Mouse (Mus musculus) heart, embryonic 14.5 days (tissue): ENCODE results near the gene Aatk. TPM values are rescaled to one million over a fixed set of nuclear protein-coding genes. Genes with fewer than 3 reads are reported as not detected.

ENCODE experiments used
- ATAC-seq: fragments of 200-750 bp; cut with Nextera tagmentation; 2 replicates; pipeline ENCODE4 v1.8.0; 2017; ENCODE audit warnings: low read depth, moderate TSS enrichment; ENCODE audit not compliant: insufficient number of reproducible peaks, insufficient read depth, low FRiP score
- H3K27ac ChIP-seq, 2 experiments: fragments of 200-500 bp in 1 of 2; fragments of 300-500 bp in 1 of 2; sonication (generic) in 1 of 2; replicated peaks in 1 of 2; 2 replicates each; pipeline ENCODE4 v1.5.1; 2012 to 2014; ENCODE audit warnings: low read depth in 2 of 2, low read length in 2 of 2, control low read depth in 1 of 2, mild to moderate bottlenecking in 1 of 2, mixed read lengths in 1 of 2; ENCODE audit not compliant: control insufficient read depth in 1 of 2, insufficient read depth in 1 of 2
- H3K27me3 ChIP-seq: fragments of 300-500 bp; sonication (generic); 2 replicates; pipeline ENCODE4 v1.6.1; 2014; ENCODE audit warnings: mild to moderate bottlenecking, low read length, control low read depth; ENCODE audit not compliant: control insufficient read depth, insufficient read depth
- H3K36me3 ChIP-seq: fragments of 300-500 bp; sonication (generic); 2 replicates; pipeline ENCODE4 v1.6.1; 2014; ENCODE audit warnings: mild to moderate bottlenecking, control low read depth, low read length, mixed read lengths; ENCODE audit not compliant: control insufficient read depth, insufficient read depth
- H3K4me1 ChIP-seq, 2 experiments: fragments of 200-500 bp in 1 of 2; fragments of 300-500 bp in 1 of 2; sonication (generic) in 1 of 2; 2 replicates each; pipeline ENCODE4 v1.6.1; 2012 to 2014; ENCODE audit warnings: low read length in 2 of 2, control low read depth in 1 of 2, mixed read lengths in 1 of 2; ENCODE audit not compliant: control insufficient read depth in 2 of 2, insufficient read depth in 2 of 2
- H3K4me2 ChIP-seq: fragments of 300-500 bp; sonication (generic); 2 replicates; pipeline ENCODE4 v1.6.1; 2014; ENCODE audit warnings: mild to moderate bottlenecking, low read length
- H3K4me3 ChIP-seq, 2 experiments: fragments of 200-500 bp in 1 of 2; fragments of 300-500 bp in 1 of 2; sonication (generic) in 1 of 2; 2 replicates each; pipeline ENCODE4 v1.5.1; 2012 to 2014; ENCODE audit warnings: low read length in 2 of 2, mild to moderate bottlenecking in 2 of 2, control low read depth in 1 of 2, low read depth in 1 of 2, moderate library complexity in 1 of 2; ENCODE audit not compliant: control insufficient read depth in 1 of 2, insufficient read depth in 1 of 2
- H3K9ac ChIP-seq: fragments of 300-500 bp; sonication (generic); 2 replicates; pipeline ENCODE4 v1.6.1; 2014; ENCODE audit warnings: mild to moderate bottlenecking, low read length
- H3K9me3 ChIP-seq: fragments of 300-500 bp; sonication (generic); 2 replicates; pipeline ENCODE4 v1.6.1; 2016; ENCODE audit warnings: low read length, control low read depth; ENCODE audit not compliant: control insufficient read depth
- WGBS: fragments of 180-500 bp; shearing (Covaris S2); extraction: QIAGEN DNeasy Blood & Tissue Kit; methylation state at CpG from one replicate; pipeline ENCODE4 v1.1.7; 2014; 5-methylcytosine and 5-hydroxymethylcytosine counted together
- polyA plus RNA-seq: library from polyadenylated mRNA; unstranded; fragments of >200 nt; fragmentation: Nextera tagmentation; extraction: Ambion mirVana; gene quantifications from 2 replicates; pipeline ENCODE4 v1.2.1, GENCODE M21; 2014

Aatk gene
- polyA plus RNA-seq, 1 experiment from 2014 or later: 1.1 TPM

GRCm38 (mm10) chr11:119970021-119970851, 76.7 kb downstream of the Aatk start:
- no peak overlapping the region for H3K27ac ChIP-seq
- no peaks in the 10 kb centered on the region for H3K27me3 ChIP-seq
- no peaks in the 10 kb centered on the region for H3K9me3 ChIP-seq
- no peak overlapping the region for H3K9ac ChIP-seq
- ATAC-seq: no peak
- no peak overlapping the region for H3K4me3 ChIP-seq
- no peaks in the 10 kb centered on the region for H3K4me1 ChIP-seq
- no peak overlapping the region for H3K4me2 ChIP-seq
- peaks cover 12% of the 10 kb centered on the region; the same call in 1 of the 2 replicates for H3K36me3 ChIP-seq
- WGBS: 55% methylated on average over 12 of the region's 12 CpGs

GRCm38 (mm10) chr11:119967892-119968291, 79.1 kb downstream of the Aatk start:
- WGBS: 94% methylated on average over 2 of the region's 2 CpGs
- no peak overlapping the region for H3K4me2 ChIP-seq
- H3K9ac ChIP-seq: no peak overlapping the region
- no peak overlapping the region for H3K27ac ChIP-seq
- no peaks in the 10 kb centered on the region for H3K27me3 ChIP-seq
- ATAC-seq: no peak
- H3K36me3 ChIP-seq: peaks cover 17% of the 10 kb centered on the region; the same call in 1 of the 2 replicates
- H3K9me3 ChIP-seq: no peaks in the 10 kb centered on the region
- H3K4me1 ChIP-seq: no peaks in the 10 kb centered on the region
- H3K4me3 ChIP-seq: no peak overlapping the region

DNA sequence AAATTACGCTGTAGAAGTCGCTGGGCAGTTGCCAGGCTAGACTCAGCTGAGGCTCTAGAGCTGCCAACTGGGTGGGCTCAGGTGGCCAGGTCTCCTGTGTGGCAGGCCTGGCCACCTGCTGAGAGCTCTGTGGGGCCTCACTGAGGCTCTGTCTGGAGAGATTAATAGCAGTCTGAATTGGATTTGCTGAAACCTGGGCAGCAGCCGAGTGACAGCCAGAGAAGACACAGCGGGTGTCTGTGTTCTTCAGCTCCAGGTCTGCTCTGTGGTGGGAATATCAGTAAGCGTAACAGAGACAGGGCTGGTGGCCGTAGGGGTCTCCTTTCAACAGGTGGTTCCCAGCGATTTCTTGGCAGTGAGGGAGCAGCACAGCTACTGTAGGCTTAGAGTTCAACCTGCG, 79.6 kb downstream of the Aatk start:
- Histone ChIP-seq H3K9ac (no peak overlapping the region), H3K27ac (no peak overlapping the region), H3K4me3 (no peak overlapping the region), H3K36me3 (peaks cover 17% of the 10 kb centered on the region; the same call in 1 of the 2 replicates), H3K4me2 (no peak overlapping the region), H3K27me3 (no peaks in the 10 kb centered on the region), H3K4me1 (no peaks in the 10 kb centered on the region), H3K9me3 (no peaks in the 10 kb centered on the region)
- ATAC-seq: no peak
- 82% methylated on average over 8 of the region's 8 CpGs for WGBS

- H3K9ac ChIP-seq: no peak overlapping the region
- 86% methylated on average over 6 of the region's 6 CpGs for WGBS
- ATAC-seq: no peak
- H3K36me3 ChIP-seq: peaks cover 21% of the 10 kb centered on the region; the same call in 1 of the 2 replicates
- no peak overlapping the region for H3K4me2 ChIP-seq
- no peak overlapping the region for H3K4me3 ChIP-seq
- no peaks in the 10 kb centered on the region for H3K27me3 ChIP-seq
- H3K9me3 ChIP-seq: no peaks in the 10 kb centered on the region
- H3K27ac ChIP-seq: no peak overlapping the region
- H3K4me1 ChIP-seq: no peaks in the 10 kb centered on the region
Observed at GRCm38 (mm10) chr11:119966294-119966693, 80.7 kb downstream of the Aatk start.

DNA sequence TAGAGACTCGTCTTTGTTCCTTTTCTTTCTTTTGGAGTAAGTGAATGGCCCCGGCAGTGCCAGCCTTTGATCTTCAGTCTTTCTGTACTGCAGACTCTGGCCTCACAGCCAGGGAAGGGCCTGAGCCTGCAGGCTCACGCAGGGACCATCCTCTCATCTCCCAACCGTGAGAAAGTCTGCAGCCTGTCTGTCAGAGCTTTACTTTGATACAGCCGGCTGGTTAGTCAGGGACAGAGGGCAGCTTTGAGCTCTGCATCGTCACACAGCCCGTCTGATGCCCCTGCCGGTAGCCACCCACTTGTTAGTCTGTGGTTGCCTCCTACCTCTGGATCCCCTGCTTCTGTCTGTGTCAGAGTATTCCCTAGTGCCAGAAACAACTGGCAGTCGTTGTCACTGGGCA, 81.9 kb downstream of the Aatk start:
- H3K4me2 ChIP-seq: no peak overlapping the region
- H3K27me3 ChIP-seq: no peaks in the 10 kb centered on the region
- peaks cover 21% of the 10 kb centered on the region for H3K36me3 ChIP-seq
- H3K27ac ChIP-seq: no peak overlapping the region
- no peak for ATAC-seq
- no peaks in the 10 kb centered on the region for H3K9me3 ChIP-seq
- no peaks in the 10 kb centered on the region for H3K4me1 ChIP-seq
- 30% methylated on average over 9 of the region's 9 CpGs for WGBS
- no peak overlapping the region for H3K4me3 ChIP-seq
- H3K9ac ChIP-seq: no peak overlapping the region

GRCm38 (mm10) chr11:119961511-119961910, 85.5 kb downstream of the Aatk start:
- WGBS: 63% methylated on average over 3 of the region's 3 CpGs
- Histone ChIP-seq H3K9me3 (no peaks in the 10 kb centered on the region), H3K27ac (no peak overlapping the region), H3K4me1 (no peaks in the 10 kb centered on the region), H3K9ac (no peak overlapping the region), H3K36me3 (peaks cover 15% of the 10 kb centered on the region), H3K4me3 (no peak overlapping the region), H3K27me3 (no peaks in the 10 kb centered on the region), H3K4me2 (no peak overlapping the region)
- ATAC-seq: no peak

DNA sequence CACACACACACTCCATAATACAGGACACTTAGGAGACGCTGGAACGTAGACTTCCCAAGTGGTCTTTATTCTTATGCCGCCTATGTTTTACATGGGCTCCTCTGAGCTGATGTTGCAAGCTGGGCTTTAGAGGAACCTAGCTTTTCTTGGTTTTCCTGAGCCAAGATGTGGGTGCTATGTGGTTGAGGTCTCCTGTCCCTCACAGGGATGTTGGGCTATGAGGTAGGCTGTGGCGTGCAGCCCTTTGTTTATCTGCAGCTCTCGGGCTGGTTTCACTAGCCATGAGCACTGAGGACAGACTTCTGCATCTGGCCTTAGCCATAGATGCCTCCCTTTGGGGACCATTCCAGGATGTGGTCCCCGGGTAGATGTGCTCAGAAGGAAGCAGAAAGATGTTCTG, 86.3 kb downstream of the Aatk start:
- H3K36me3 ChIP-seq: peaks cover 15% of the 10 kb centered on the region
- H3K4me3 ChIP-seq: no peak overlapping the region
- WGBS: 83% methylated on average over 6 of the region's 6 CpGs

DNA sequence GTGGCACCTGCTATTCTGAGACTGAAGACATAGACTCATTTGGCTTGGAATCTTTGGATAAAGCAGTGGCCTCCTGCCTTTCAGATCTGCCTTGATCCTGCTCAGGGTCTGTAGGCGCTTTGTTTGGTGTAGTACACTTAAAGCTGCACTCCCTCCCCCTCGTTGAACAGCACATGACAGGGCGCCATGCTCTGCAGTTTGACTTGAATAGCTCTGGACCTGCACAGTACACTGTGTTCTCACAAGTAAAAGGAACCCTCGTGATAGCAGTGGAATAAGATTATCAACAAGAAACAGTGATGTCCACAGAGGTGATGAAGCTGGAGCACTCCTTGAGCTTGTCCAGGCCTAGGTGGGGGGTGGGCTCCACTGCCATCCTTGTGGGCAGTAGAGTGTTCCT, 87.3 kb downstream of the Aatk start:
- H3K27me3 ChIP-seq: no peaks in the 10 kb centered on the region
- H3K4me3 ChIP-seq: no peak overlapping the region
- 39% methylated on average over 4 of the region's 4 CpGs for WGBS
- H3K36me3 ChIP-seq: peaks cover 15% of the 10 kb centered on the region
- ATAC-seq: no peak
- no peaks in the 10 kb centered on the region for H3K9me3 ChIP-seq
- no peak overlapping the region for H3K9ac ChIP-seq
- H3K4me2 ChIP-seq: no peak overlapping the region
- peaks cover 14 to 16% of the 10 kb centered on the region in 2 experiments for H3K4me1 ChIP-seq
- H3K27ac ChIP-seq: no peak overlapping the region

More for the DNA sequence above, 86.3 kb downstream of the Aatk start:
- H3K27me3 ChIP-seq: no peaks in the 10 kb centered on the region
- no peak overlapping the region for H3K4me2 ChIP-seq
- H3K27ac ChIP-seq: no peak overlapping the region
- H3K9ac ChIP-seq: no peak overlapping the region
- no peaks in the 10 kb centered on the region for H3K9me3 ChIP-seq
- no peak for ATAC-seq
- H3K4me1 ChIP-seq: peaks cover 5 to 7% of the 10 kb centered on the region in 2 experiments
